Mouse (Mus musculus) midbrain, postnatal 0 days (tissue): Measurements from ENCODE around the gene 7420426K07Rik. TPM values are rescaled to one million over a fixed set of nuclear protein-coding genes. Genes with fewer than 3 reads are reported as not detected.

ENCODE experiments used
- ATAC-seq: fragments of 200-750 bp; cut with Nextera tagmentation; 2 replicates; pipeline ENCODE4 v1.8.0; 2017; ENCODE audit warnings: moderate number of reproducible peaks, mild to moderate bottlenecking, moderate TSS enrichment, moderate library complexity; ENCODE audit not compliant: low FRiP score
- DNase-seq: peaks from one replicate; pipeline ENCODE4 v3.0.0-alpha.2; 2015; ENCODE audit warnings: low spot score
- H3K27ac ChIP-seq: fragments of 300-500 bp; sonication (generic); 2 replicates; pipeline ENCODE4 v1.5.1; 2014; ENCODE audit warnings: low read depth, mild to moderate bottlenecking, low read length, mixed read lengths
- H3K27me3 ChIP-seq: fragments of 300-500 bp; sonication (generic); 2 replicates; pipeline ENCODE4 v1.6.1; 2014; ENCODE audit warnings: low read length, control low read depth, mixed read lengths; ENCODE audit not compliant: insufficient read depth
- H3K36me3 ChIP-seq: fragments of 300-500 bp; sonication (generic); 2 replicates; pipeline ENCODE4 v1.6.1; 2014; ENCODE audit warnings: low read length, control low read depth, mixed read lengths; ENCODE audit not compliant: insufficient read depth
- H3K4me1 ChIP-seq: fragments of 300-500 bp; sonication (generic); 2 replicates; pipeline ENCODE4 v1.6.1; 2014; ENCODE audit warnings: mild to moderate bottlenecking, control low read depth, antibody characterized with exemption, low read length, mixed read lengths; ENCODE audit not compliant: insufficient read depth
- H3K4me2 ChIP-seq: fragments of 300-500 bp; sonication (generic); 2 replicates; pipeline ENCODE4 v1.6.1; 2014; ENCODE audit warnings: low read depth, mild to moderate bottlenecking, low read length, mixed read lengths; ENCODE audit not compliant: poor library complexity, severe bottlenecking
- H3K4me3 ChIP-seq: fragments of 300-500 bp; sonication (generic); 2 replicates; pipeline ENCODE4 v1.5.1; 2014; ENCODE audit warnings: low read depth, mild to moderate bottlenecking, low read length, moderate library complexity
- H3K9ac ChIP-seq: fragments of 300-500 bp; sonication (generic); replicated peaks from 2 replicates; pipeline ENCODE4 v1.6.1; 2014; ENCODE audit warnings: mild to moderate bottlenecking, low read length, moderate library complexity, mixed read lengths; ENCODE audit not compliant: poor library complexity, severe bottlenecking
- H3K9me3 ChIP-seq: fragments of 300-500 bp; sonication (generic); 2 replicates; pipeline ENCODE4 v1.6.1; 2016; ENCODE audit warnings: low read length, control low read depth
- CTCF ChIP-seq: IDR thresholded peaks from 2 replicates; pipeline ENCODE4 v1.5.1; 2016; ENCODE audit warnings: antibody characterized with exemption, mild to moderate bottlenecking
- WGBS: fragments of 180-500 bp; shearing (Covaris S2); extraction: QIAGEN DNeasy Blood & Tissue Kit; methylation state at CpG from one replicate; pipeline ENCODE4 v1.1.7; 2014; 5-methylcytosine and 5-hydroxymethylcytosine counted together
- polyA plus RNA-seq: library from polyadenylated mRNA; unstranded; fragments of >200 nt; fragmentation: Nextera tagmentation; extraction: Ambion mirVana; gene quantifications from 2 replicates; pipeline ENCODE4 v1.2.1, GENCODE M21; 2015
- total RNA-seq: library from RNA; depleted of rRNA; stranded (reverse); fragments of >200 nt; gene quantifications from 2 replicates; pipeline ENCODE4 v1.2.3, GENCODE M21; 2014

The 7420426K07Rik gene
- total and polyA plus RNA-seq, 2 experiments from 2014 or later = not detected

DNA sequence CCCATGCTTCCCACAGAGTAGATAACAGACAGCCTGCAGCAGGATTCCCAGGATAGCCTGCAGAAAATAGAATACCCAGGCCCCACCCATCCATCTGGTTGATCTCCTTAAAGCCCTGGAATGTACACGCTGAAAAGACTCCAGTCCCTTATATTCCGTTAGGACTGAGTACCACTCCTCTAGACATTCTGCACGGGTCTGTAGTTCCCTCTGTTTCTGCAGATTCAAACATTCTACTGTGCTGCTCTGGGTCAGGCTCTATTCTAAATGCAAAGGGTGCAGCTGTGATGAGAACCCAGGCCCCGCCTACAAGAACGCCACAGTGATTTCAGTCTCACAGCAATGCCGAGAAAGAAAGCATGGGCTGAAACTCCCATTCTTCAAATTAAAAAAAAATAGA is 20.2 kb downstream of the 7420426K07Rik start:
- ATAC-seq = no peak
- Histone ChIP-seq H3K27ac (no peak overlapping the region), H3K4me3 (no peak overlapping the region), H3K9ac (no peak overlapping the region), H3K4me2 (no peak overlapping the region), H3K27me3 (no peaks in the 10 kb centered on the region), H3K4me1 (no peaks in the 10 kb centered on the region), H3K9me3 (no peaks in the 10 kb centered on the region), H3K36me3 (no peaks in the 10 kb centered on the region)
- 18% methylated on average over 6 of the region's 6 CpGs for WGBS
- no peak for DNase-seq
- TF ChIP-seq CTCF = no peak

DNA sequence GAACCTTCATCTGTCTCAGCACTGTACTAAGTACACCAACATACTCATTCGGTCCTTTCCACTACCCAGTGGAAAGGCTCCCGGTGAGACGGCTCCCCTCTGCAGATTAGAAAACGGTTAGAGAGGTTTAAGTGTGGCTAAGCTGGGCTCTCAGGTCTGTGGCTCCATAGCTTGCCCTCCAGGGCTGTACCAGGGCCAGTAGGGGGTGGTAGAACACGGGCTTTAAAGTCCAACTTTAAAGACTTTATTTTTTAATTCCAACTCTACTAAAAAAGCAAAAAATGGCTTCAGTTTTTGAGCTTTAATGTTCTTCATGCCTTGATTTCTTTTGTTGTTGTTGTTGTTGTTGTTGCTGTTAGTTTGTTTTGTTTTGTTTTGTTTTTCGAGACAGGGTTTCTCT is 21.3 kb downstream of the 7420426K07Rik start:
- Histone ChIP-seq H3K4me1 (no peaks in the 10 kb centered on the region), H3K27me3 (no peaks in the 10 kb centered on the region), H3K4me3 (no peak overlapping the region), H3K4me2 (no peak overlapping the region), H3K27ac (no peak overlapping the region), H3K36me3 (no peaks in the 10 kb centered on the region), H3K9ac (no peak overlapping the region), H3K9me3 (no peaks in the 10 kb centered on the region)
- ATAC-seq = no peak
- TF ChIP-seq CTCF = no peak
- no peak for DNase-seq
- WGBS = 59% methylated on average over 6 of the region's 6 CpGs

DNA sequence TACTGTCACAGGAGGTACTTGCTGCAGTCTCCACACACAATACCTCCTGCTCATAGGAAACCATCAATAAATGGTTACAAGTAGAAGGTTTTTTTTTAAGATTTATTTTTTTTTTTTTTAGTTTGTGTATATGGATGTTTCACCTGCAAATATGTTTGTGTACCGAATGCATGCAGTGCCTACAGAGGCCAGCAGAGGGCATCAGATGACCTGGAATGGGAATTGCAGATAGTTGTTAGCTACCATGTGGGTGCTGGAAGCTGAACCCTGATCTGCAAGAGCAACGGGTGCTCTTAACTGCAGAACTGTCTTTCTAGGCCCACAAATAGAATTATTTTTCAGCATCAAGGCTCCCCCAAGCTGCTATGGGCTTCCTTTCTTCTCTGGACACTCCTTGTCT is 26.6 kb downstream of the 7420426K07Rik start:
- DNase-seq = no peak
- Histone ChIP-seq H3K9me3 (no peaks in the 10 kb centered on the region), H3K4me1 (no peaks in the 10 kb centered on the region), H3K4me2 (no peak overlapping the region), H3K27ac (no peak overlapping the region), H3K27me3 (peaks cover 4% of the 10 kb centered on the region; the same call in 1 of the 2 replicates), H3K36me3 (no peaks in the 10 kb centered on the region), H3K4me3 (no peak overlapping the region), H3K9ac (no peak overlapping the region)
- no peak for ATAC-seq
- 95% methylated on average over 2 of the region's 2 CpGs for WGBS
- TF ChIP-seq CTCF = peak; percentile 50

DNA sequence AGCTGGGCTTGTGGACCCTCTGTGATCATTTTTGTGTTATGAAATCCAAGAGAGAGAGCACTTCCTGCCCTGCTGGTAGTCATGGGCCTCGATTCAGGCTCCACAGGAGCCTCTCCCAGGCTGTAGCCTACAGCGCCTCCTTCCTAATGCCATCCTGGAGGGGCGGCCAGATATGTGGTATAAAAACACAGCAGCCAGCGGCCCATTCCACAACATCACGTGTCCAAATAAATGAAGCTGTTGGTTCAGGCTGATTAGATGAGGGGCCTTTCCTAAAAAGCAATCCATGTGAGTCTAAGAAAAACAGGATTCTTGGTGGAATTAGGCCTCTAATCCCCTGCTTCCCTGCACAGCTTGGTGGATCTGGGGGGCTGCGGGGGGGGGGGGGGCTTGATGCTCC is 30.0 kb downstream of the 7420426K07Rik start:
- Histone ChIP-seq H3K27me3 (peaks cover 8% of the 10 kb centered on the region; the same call in 1 of the 2 replicates), H3K9me3 (no peaks in the 10 kb centered on the region), H3K9ac (no peak overlapping the region), H3K4me1 (no peaks in the 10 kb centered on the region), H3K4me3 (no peak overlapping the region), H3K36me3 (no peaks in the 10 kb centered on the region), H3K27ac (no peak overlapping the region), H3K4me2 (no peak overlapping the region)
- TF ChIP-seq CTCF = no peak
- WGBS = 13% methylated on average over 6 of the region's 6 CpGs
- ATAC-seq (no peak), DNase-seq (no peak)

DNA sequence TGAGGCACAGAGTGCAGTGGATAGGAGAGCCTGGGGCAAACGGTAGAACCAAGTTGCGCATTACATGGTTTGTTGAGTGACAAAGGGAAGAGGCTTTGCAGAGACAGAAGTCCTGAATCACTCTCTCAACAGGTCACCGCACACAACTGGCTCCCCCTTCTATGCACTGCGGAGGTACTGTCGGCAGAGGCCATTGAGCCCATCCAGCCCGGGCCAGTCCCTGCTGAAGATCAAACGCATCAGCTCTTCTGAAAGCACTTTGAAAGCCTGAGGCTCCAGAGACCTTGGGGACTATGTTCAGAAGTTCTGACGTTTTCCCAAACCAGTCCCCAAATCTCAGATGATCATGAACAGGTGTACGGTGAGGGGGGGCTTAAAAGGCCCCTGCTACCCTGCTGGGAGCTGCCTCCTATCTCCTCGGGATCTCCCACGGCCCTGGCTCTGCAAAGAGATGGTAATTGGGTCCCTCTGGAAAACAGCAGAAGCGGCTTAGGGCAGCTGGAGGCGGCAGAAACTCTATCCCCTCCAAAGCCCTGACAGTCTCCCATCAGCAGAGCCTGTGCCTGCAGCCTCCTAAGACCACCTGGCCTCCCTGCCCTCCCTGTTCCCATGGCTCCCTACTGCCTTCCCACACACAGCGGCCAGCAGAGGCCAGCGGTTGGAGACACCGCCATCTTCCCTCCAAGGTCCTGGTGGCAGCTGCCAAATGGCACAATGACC is 32.4 kb downstream of the 7420426K07Rik start:
- H3K36me3 ChIP-seq = no peaks in the 10 kb centered on the region
- no peak overlapping the region for H3K4me2 ChIP-seq
- H3K27me3 ChIP-seq = peaks cover 8% of the 10 kb centered on the region; the same call in 1 of the 2 replicates
- no peak overlapping the region for H3K27ac ChIP-seq
- TF ChIP-seq CTCF = no peak
- H3K9ac ChIP-seq = no peak overlapping the region
- H3K9me3 ChIP-seq = no peaks in the 10 kb centered on the region
- H3K4me1 ChIP-seq = no peaks in the 10 kb centered on the region
- 15% methylated on average over 16 of the region's 16 CpGs for WGBS
- ATAC-seq (0 out of 2 replicates have a peak, but pooled peaks have one; percentile 49), DNase-seq (no peak)
- H3K4me3 ChIP-seq = no peak overlapping the region

DNA sequence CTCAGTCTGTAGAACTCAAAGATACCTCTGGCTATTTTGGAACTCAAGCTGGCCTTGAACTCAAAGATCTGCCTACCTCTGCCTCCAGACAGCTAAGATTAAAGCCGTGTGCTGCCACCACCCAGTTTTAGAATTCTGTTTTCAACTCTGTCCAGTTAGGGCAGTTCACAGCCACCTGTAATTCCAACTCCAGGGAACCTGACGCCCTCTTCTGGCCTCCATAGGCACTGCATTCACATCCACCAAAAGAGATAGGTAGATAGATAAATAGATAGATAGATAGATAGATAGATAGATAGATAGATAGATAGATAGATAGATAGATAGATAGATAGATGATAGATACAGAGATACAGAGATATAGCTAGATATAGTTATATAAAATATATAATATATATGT is 36.4 kb downstream of the 7420426K07Rik start:
- no peak overlapping the region for H3K9ac ChIP-seq
- no peaks in the 10 kb centered on the region for H3K9me3 ChIP-seq
- no peaks in the 10 kb centered on the region for H3K4me1 ChIP-seq
- WGBS = 25% methylated on average over 2 of the region's 2 CpGs
- H3K27me3 ChIP-seq = 0 out of 2 replicates have a peak, but pooled peaks cover 4% of the 10 kb centered on the region
- no peak overlapping the region for H3K4me3 ChIP-seq
- H3K27ac ChIP-seq = no peak overlapping the region
- H3K4me2 ChIP-seq = no peak overlapping the region
- ATAC-seq (no peak), DNase-seq (no peak)
- H3K36me3 ChIP-seq = no peaks in the 10 kb centered on the region
- TF ChIP-seq CTCF = peak; percentile 59
